Mouse (Mus musculus): ENCODE measurements around the gene Axin2. TPM values are rescaled to one million over a fixed set of nuclear protein-coding genes. Genes with fewer than 3 reads are reported as not detected.

Axin2 gene
- polyA plus RNA-seq, 1 experiment = 4.9 TPM

GRCm38 (mm10) chr11:108993414-108993813 is 73.3 kb downstream of the Axin2 start:
- Histone ChIP-seq H3K4me1 (ENCODE audit: control insufficient read depth, insufficient read depth, insufficient read length) (no peaks in the 10 kb centered on the region), H3K36me3 (ENCODE audit: control insufficient read depth, insufficient read depth, low read length) (no peaks in the 10 kb centered on the region)

DNA sequence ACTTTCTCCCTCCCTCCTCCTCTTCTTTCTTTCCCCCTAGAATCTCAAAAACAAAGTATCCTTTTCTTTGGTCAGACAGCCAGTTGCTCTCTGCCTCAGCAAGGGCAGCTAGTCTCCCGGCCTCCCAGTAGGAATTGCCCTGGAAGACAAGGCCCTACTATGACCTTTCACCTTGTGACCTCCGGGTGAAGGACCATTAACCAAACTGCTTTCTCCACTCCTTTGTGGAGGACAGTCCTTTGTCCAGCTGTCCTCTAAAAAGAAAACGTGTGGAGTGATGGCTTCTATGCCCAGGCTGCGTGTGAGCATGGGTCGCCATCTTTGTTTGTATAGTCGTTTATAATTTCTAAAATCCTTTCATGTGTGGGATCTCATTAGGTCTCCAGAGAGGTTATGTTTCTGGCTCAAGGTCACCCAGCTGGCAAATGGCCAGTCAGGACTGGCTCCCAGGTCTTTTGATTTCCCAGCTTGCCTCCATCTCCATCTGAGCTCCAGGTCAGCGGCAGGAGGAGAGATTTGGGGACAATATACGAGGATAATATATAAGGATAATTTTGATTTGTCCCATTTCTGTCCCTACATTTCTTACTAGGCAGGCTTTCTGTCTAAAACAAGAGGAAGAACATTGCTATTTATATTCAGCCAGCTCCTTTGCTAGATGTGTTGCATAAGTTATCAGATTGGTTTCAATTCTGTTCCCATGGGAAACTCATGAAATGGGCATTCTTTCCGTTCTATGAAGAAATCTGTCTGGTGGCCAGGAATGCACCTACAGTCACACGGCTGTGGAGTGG is 75.2 kb downstream of the Axin2 start:
- 87% methylated on average over 10 of the region's 10 CpGs for WGBS
- no peaks in the 10 kb centered on the region for H3K36me3 ChIP-seq (ENCODE audit: control insufficient read depth, insufficient read depth, low read length)
- no peak overlapping the region for H3K27ac ChIP-seq (ENCODE audit: insufficient read depth, low read length)
- TF ChIP-seq CTCF (IDR thresholded peaks at IDR 0.05; ENCODE audit: extremely low read depth, insufficient read depth, insufficient read length, insufficient replicate concordance) (no peak), POLR2A (IDR thresholded peaks at IDR 0.05; ENCODE audit: low read depth, low read length) (no peak)
- DNase-seq (ENCODE audit: low read depth in 1 of 2, low spot score in 2 of 2) = no peak
- H3K27me3 ChIP-seq (ENCODE audit: control insufficient read depth, insufficient read depth, low read length) = no peaks in the 10 kb centered on the region
- no peaks in the 10 kb centered on the region for H3K4me1 ChIP-seq (ENCODE audit: control insufficient read depth, insufficient read depth, insufficient read length)
- H3K4me3 ChIP-seq (ENCODE audit: extremely low read depth, insufficient read depth, insufficient read length) = no peak overlapping the region

More at GRCm38 (mm10) chr11:108993414-108993813, 73.3 kb downstream of the Axin2 start:
- TF ChIP-seq CTCF (IDR thresholded peaks at IDR 0.05; ENCODE audit: extremely low read depth, insufficient read depth, insufficient read length, insufficient replicate concordance) (no peak), POLR2A (IDR thresholded peaks at IDR 0.05; ENCODE audit: low read depth, low read length) (no peak)
- no peaks in the 10 kb centered on the region for H3K27me3 ChIP-seq (ENCODE audit: control insufficient read depth, insufficient read depth, low read length)
- no peak overlapping the region for H3K27ac ChIP-seq (ENCODE audit: insufficient read depth, low read length)
- H3K4me3 ChIP-seq (ENCODE audit: extremely low read depth, insufficient read depth, insufficient read length) = no peak overlapping the region
- WGBS = 97% methylated on average over 6 of the region's 6 CpGs
- no peak for DNase-seq (ENCODE audit: low read depth in 1 of 2, low spot score in 2 of 2)

DNA sequence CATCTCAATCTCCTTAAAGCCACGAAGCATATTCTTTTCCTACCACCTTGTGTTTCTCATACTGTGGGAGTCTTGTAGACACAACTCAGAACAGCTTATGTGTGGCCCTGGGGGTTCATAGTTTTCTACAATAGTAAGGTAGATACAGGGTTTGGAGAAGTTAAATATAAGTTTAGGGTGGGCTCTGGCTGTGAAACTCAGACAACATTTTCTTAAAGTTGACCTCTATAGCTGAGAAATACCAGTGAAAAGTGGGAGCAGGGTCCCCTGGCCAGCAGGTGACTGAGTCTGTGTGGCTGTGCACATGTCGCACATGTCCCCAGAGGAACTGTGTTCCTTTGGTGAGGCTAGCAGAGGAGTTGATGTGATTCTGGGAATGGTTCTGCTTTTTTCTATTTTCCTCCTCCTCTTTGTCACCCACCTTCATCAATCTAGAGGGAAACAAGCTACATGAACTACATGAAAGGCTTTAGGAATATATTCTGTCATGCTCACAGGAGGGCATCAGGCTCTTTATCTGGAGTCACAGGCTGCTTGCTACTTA is 75.9 kb downstream of the Axin2 start:
- Histone ChIP-seq H3K4me1 (ENCODE audit: control insufficient read depth, insufficient read depth, insufficient read length) (no peaks in the 10 kb centered on the region), H3K27me3 (ENCODE audit: control insufficient read depth, insufficient read depth, low read length) (no peaks in the 10 kb centered on the region), H3K36me3 (ENCODE audit: control insufficient read depth, insufficient read depth, low read length) (no peaks in the 10 kb centered on the region), H3K4me3 (ENCODE audit: extremely low read depth, insufficient read depth, insufficient read length) (no peak overlapping the region), H3K27ac (ENCODE audit: insufficient read depth, low read length) (no peak overlapping the region)
- WGBS = 86% methylated on average over 2 of the region's 2 CpGs
- TF ChIP-seq CTCF (IDR thresholded peaks at IDR 0.05; ENCODE audit: extremely low read depth, insufficient read depth, insufficient read length, insufficient replicate concordance) (no peak), POLR2A (IDR thresholded peaks at IDR 0.05; ENCODE audit: low read depth, low read length) (no peak)
- no peak for DNase-seq (ENCODE audit: low read depth in 1 of 2, low spot score in 2 of 2)

- DNase-seq (ENCODE audit: low read depth in 1 of 2, low spot score in 2 of 2) = no peak
- no peak for TF ChIP-seq CTCF (IDR thresholded peaks at IDR 0.05; ENCODE audit: extremely low read depth, insufficient read depth, insufficient read length, insufficient replicate concordance)
- TF ChIP-seq POLR2A (IDR thresholded peaks at IDR 0.05; ENCODE audit: low read depth, low read length) = no peak
- 82% methylated on average over 3 of the region's 3 CpGs for WGBS
Observed at GRCm38 (mm10) chr11:108997816-108998215, 77.7 kb downstream of the Axin2 start.

More at GRCm38 (mm10) chr11:108997816-108998215, 77.7 kb downstream of the Axin2 start:
- Histone ChIP-seq H3K27me3 (ENCODE audit: control insufficient read depth, insufficient read depth, low read length) (no peaks in the 10 kb centered on the region), H3K36me3 (ENCODE audit: control insufficient read depth, insufficient read depth, low read length) (no peaks in the 10 kb centered on the region), H3K4me1 (ENCODE audit: control insufficient read depth, insufficient read depth, insufficient read length) (no peaks in the 10 kb centered on the region), H3K4me3 (ENCODE audit: extremely low read depth, insufficient read depth, insufficient read length) (no peak overlapping the region), H3K27ac (ENCODE audit: insufficient read depth, low read length) (no peak overlapping the region)

Other genes starting within 250 kb of the Axin2 start
- not detected in 2 replicates for gene E030025P04Rik, start 224.0 kb downstream of the Axin2 start, polyA plus RNA-seq (2012; rRNA removed)

Measured in spleen, adult 2 months (tissue).